Mouse (Mus musculus): ENCODE results near the gene Tbck. TPM values are rescaled to one million over a fixed set of nuclear protein-coding genes. Genes with fewer than 3 reads are reported as not detected.
A peak's percentile ranks its signal among the peaks of the same experiment; 100 is the strongest.

Tbck gene
- total RNA-seq (2014; rRNA removed) (36.3 and 39.9 TPM in 2 replicates), polyA plus RNA-seq (2015; fragmentation: Nextera tagmentation; extraction: Ambion mirVana) (22.5 and 35.0 TPM in 2 replicates)

DNA sequence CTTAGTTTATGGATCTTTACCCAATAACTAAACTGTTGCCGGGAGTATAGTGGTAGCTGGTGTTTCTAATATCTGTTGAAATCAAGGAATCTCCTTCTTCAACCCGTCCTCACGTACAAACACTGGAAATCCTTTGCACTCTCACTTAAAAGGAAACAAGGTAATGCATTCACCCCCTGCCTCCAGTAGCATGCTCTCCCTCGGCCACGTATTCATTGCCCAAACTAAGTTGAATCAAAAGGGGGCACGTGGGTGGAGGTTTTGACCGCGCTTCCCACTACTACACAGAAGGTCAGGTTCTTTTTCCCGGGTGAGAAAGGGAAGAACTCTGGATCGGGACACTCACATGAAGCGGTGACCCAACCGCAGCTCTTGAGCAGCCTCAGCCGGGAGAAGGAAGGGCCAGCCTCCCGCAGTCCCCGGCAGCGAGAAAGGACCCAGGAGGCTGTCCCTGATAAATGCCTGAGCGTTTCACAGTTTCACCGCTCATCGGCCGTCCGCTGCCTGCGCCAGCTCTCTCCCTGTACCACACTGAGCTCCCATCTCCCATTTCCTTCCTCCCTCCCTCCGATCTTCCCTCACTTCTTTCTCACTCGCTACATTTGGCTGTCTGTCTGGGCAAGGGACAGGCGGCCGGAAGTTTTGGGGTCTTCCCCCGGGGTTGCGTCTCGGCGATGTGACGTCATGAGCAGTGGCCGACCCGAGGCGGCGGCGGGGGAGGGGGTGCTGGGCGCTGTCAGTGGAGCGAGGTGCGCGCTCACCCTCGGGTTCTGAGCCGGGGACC, at the start of gene Tbck:
Tbck (plus strand) TSS at position 698 of the 784 bp plus-strand sequence.
- ATAC-seq = peak; percentile 98
- no peaks in the 10 kb centered on the region for H3K9me3 ChIP-seq (ENCODE audit: low read length)
- DNase-seq = peak; percentile 96
- H3K4me1 ChIP-seq (ENCODE audit: insufficient read depth) = peaks cover 9% of the 10 kb centered on the region; the same call in 1 of the 2 replicates
- TF ChIP-seq CTCF (IDR thresholded peaks at IDR 0.05; ENCODE audit: low read depth) = 0 out of 2 replicates have a peak, but pooled peaks have one; percentile 9
- 0 out of 2 replicates have a peak, but pooled peaks cover 3% of the 10 kb centered on the region for H3K36me3 ChIP-seq (ENCODE audit: insufficient read depth)
- H3K4me3 ChIP-seq (ENCODE audit: low read depth, low read length) = peak within 1 kb of the TSS; percentile 79
- no peaks in the 10 kb centered on the region for H3K27me3 ChIP-seq (ENCODE audit: insufficient read depth, low read length)
- peak within 1 kb of the TSS; percentile 63 for H3K4me2 ChIP-seq (ENCODE audit: low read depth)
- WGBS = under 1% methylated on average over 42 of the region's 42 CpGs
- peak within 1 kb of the TSS; percentile 92 for H3K27ac ChIP-seq (ENCODE audit: low read depth, low read length)
- peak within 1 kb of the TSS; percentile 89 for H3K9ac ChIP-seq

DNA sequence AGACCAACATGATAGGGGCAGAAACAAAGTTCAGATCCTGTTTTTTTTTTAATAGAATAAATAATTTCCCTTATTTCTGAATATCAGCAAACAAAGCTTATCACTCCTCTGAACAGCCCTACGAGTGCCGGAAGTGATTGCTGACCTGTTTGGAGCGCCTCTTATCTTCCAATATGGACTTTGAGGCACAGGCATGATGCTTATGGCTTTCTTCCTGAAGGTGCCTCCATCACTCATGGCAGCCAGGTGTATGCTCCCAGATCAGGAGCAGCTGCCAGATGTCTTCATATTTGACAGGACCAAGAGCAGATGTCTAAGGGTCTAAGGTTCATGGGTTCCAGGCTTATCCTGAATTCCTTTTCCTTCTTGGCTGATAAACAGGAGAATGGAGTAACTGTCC, 46.9 kb upstream of the Tbck start:
- no peaks in the 10 kb centered on the region for H3K36me3 ChIP-seq (ENCODE audit: insufficient read depth)
- no peak overlapping the region for H3K9ac ChIP-seq
- TF ChIP-seq CTCF (IDR thresholded peaks at IDR 0.05; ENCODE audit: low read depth) = no peak
- ATAC-seq = no peak
- DNase-seq = no peak
- no peak overlapping the region for H3K4me2 ChIP-seq (ENCODE audit: low read depth)
- WGBS = 94% methylated on average over 3 of the region's 3 CpGs
- no peak overlapping the region for H3K4me3 ChIP-seq (ENCODE audit: low read depth, low read length)
- no peaks in the 10 kb centered on the region for H3K27me3 ChIP-seq (ENCODE audit: insufficient read depth, low read length)
- H3K9me3 ChIP-seq (ENCODE audit: low read length) = no peaks in the 10 kb centered on the region
- H3K27ac ChIP-seq (ENCODE audit: low read depth, low read length) = no peak overlapping the region
- no peaks in the 10 kb centered on the region for H3K4me1 ChIP-seq (ENCODE audit: insufficient read depth)

DNA sequence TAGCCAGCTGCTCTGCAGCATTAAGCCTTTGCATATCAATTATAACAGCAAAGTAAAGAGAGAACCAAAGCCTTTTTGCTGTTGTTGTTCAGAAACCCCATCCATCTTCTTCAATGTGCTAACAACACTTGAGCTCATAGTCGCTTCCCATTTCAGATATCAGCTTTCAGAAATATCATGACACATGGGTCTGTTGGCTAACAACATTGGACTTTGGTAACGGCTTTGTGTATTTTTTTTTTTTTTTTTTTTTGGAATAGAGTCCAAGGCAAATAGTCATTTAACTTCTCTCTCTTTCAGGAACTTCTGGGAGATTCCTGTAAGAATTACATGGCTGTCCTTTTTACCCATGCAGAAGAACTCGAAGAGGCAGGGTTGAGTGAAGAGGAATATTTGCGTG, 39.9 kb upstream of the Tbck start:
- H3K9me3 ChIP-seq (ENCODE audit: low read length) = no peaks in the 10 kb centered on the region
- ATAC-seq (no peak), DNase-seq (no peak)
- 86% methylated on average over 4 of the region's 4 CpGs for WGBS
- no peak overlapping the region for H3K4me3 ChIP-seq (ENCODE audit: low read depth, low read length)
- no peaks in the 10 kb centered on the region for H3K4me1 ChIP-seq (ENCODE audit: insufficient read depth)
- no peak overlapping the region for H3K27ac ChIP-seq (ENCODE audit: low read depth, low read length)
- H3K27me3 ChIP-seq (ENCODE audit: insufficient read depth, low read length) = no peaks in the 10 kb centered on the region
- H3K36me3 ChIP-seq (ENCODE audit: insufficient read depth) = no peaks in the 10 kb centered on the region
- TF ChIP-seq CTCF (IDR thresholded peaks at IDR 0.05; ENCODE audit: low read depth) = no peak
- no peak overlapping the region for H3K9ac ChIP-seq
- H3K4me2 ChIP-seq (ENCODE audit: low read depth) = no peak overlapping the region

DNA sequence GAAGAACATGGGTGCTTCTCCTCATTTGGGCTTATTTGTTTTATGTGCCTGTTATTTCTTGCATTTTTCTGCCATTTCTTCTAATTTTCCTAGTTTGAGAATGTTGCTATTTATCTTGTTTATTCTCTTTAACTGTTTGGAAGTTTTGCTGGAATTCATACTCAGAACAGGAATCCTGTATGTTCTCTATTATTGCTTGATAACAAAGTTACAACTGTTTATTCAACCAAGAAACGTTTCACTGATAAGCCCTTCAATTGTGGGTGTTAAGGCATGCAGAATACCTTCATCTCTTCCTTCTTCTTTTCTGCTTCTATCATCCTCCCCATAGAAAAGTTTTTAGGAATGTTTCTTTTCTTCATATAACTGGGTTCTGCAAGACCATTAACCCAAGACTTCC, 37.1 kb upstream of the Tbck start:
- no peaks in the 10 kb centered on the region for H3K27me3 ChIP-seq (ENCODE audit: insufficient read depth, low read length)
- H3K27ac ChIP-seq (ENCODE audit: low read depth, low read length) = no peak overlapping the region
- H3K4me2 ChIP-seq (ENCODE audit: low read depth) = no peak overlapping the region
- H3K9ac ChIP-seq = no peak overlapping the region
- no peak for TF ChIP-seq CTCF (IDR thresholded peaks at IDR 0.05; ENCODE audit: low read depth)
- DNase-seq (no peak), ATAC-seq (no peak)
- H3K36me3 ChIP-seq (ENCODE audit: insufficient read depth) = no peaks in the 10 kb centered on the region
- no peaks in the 10 kb centered on the region for H3K4me1 ChIP-seq (ENCODE audit: insufficient read depth)
- H3K4me3 ChIP-seq (ENCODE audit: low read depth, low read length) = no peak overlapping the region
- WGBS = 55% methylated on average over 1 of the region's 1 CpGs
- H3K9me3 ChIP-seq (ENCODE audit: low read length) = no peaks in the 10 kb centered on the region

DNA sequence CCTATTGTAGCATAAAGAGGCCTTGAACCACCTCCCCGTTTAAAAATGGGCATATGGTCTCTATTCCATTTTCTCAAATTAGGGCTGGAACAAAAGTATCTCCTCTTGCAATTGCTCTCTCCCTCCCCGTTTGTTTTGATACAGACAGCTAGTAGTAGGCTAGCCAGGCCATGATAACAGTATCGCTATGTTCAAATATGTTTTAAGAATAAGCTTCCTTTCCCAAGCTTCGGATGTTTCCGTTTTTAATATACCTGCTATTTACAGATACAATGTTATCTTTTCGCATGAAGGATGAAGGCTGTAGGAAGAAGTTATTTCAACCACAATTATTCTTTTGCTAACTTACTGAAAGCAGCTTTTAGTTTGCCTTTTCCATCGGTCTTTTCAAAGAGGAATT, 34.6 kb upstream of the Tbck start:
- no peaks in the 10 kb centered on the region for H3K27me3 ChIP-seq (ENCODE audit: insufficient read depth, low read length)
- H3K27ac ChIP-seq (ENCODE audit: low read depth, low read length) = no peak overlapping the region

DNA sequence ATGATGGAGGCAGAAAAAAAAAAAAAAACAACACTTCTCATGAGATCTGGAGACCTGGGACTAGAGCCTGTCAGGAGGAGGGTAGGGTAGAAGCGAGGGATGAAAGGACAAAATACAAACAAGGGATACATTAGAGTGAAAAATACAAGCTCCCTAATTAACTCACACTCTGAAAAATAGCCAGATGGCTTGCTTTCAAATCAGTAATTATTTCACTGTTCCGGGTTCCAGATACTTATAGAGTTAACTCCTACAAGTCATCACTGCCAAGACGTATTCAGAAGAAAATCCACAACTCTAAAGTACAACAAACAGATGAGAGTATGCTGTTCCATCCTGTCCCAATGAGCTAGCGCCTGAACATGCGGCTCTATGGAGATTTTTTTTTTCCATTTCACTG, 33.8 kb upstream of the Tbck start:
- Histone ChIP-seq H3K36me3 (ENCODE audit: insufficient read depth) (no peaks in the 10 kb centered on the region), H3K27me3 (ENCODE audit: insufficient read depth, low read length) (no peaks in the 10 kb centered on the region), H3K9ac (no peak overlapping the region), H3K4me2 (ENCODE audit: low read depth) (no peak overlapping the region), H3K4me3 (ENCODE audit: low read depth, low read length) (no peak overlapping the region), H3K4me1 (ENCODE audit: insufficient read depth) (no peaks in the 10 kb centered on the region), H3K27ac (ENCODE audit: low read depth, low read length) (no peak overlapping the region), H3K9me3 (ENCODE audit: low read length) (no peaks in the 10 kb centered on the region)
- ATAC-seq (peak; percentile 36; the same call in 1 of the 2 replicates), DNase-seq (peak; percentile 6)
- TF ChIP-seq CTCF (IDR thresholded peaks at IDR 0.05; ENCODE audit: low read depth) = no peak
- WGBS = 49% methylated on average over 5 of the region's 5 CpGs

More for the DNA sequence above, 34.6 kb upstream of the Tbck start:
- H3K9me3 ChIP-seq (ENCODE audit: low read length) = no peaks in the 10 kb centered on the region
- TF ChIP-seq CTCF (IDR thresholded peaks at IDR 0.05; ENCODE audit: low read depth) = no peak
- no peak overlapping the region for H3K4me3 ChIP-seq (ENCODE audit: low read depth, low read length)
- ATAC-seq = no peak
- 71% methylated on average over 7 of the region's 7 CpGs for WGBS
- H3K4me1 ChIP-seq (ENCODE audit: insufficient read depth) = no peaks in the 10 kb centered on the region
- H3K36me3 ChIP-seq (ENCODE audit: insufficient read depth) = no peaks in the 10 kb centered on the region
- no peak overlapping the region for H3K9ac ChIP-seq
- no peak for DNase-seq
- H3K4me2 ChIP-seq (ENCODE audit: low read depth) = no peak overlapping the region

DNA sequence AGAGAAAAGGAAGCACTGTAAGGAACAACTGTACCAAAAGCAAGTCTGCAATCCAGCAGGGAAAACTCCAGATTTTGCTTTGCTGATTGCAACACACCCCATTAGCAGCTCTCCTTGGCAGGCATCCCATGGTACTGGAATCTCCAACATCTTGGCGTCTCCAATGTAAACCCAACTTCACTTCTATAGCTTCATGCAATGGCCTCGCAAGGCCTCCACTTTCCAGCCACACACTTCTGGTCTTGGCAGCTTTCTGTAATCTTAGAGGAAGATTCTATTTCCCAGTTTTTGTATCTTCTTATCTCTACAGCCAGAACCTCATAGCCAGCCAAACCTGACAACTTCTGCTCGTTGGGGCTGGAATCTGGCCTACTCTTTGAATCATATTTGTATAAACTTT, 32.2 kb upstream of the Tbck start:
- ATAC-seq (peak; percentile 27; the same call in 1 of the 2 replicates), DNase-seq (peak; percentile 33)
- no peak overlapping the region for H3K4me3 ChIP-seq (ENCODE audit: low read depth, low read length)
- H3K36me3 ChIP-seq (ENCODE audit: insufficient read depth) = no peaks in the 10 kb centered on the region
- H3K9me3 ChIP-seq (ENCODE audit: low read length) = no peaks in the 10 kb centered on the region
- no peaks in the 10 kb centered on the region for H3K4me1 ChIP-seq (ENCODE audit: insufficient read depth)
- no peak overlapping the region for H3K9ac ChIP-seq
- TF ChIP-seq CTCF (IDR thresholded peaks at IDR 0.05; ENCODE audit: low read depth) = no peak
- 68% methylated on average over 3 of the region's 3 CpGs for WGBS
- no peak overlapping the region for H3K27ac ChIP-seq (ENCODE audit: low read depth, low read length)
- H3K27me3 ChIP-seq (ENCODE audit: insufficient read depth, low read length) = no peaks in the 10 kb centered on the region
- H3K4me2 ChIP-seq (ENCODE audit: low read depth) = no peak overlapping the region

All from forebrain, postnatal 0 days (tissue).